Mouse (Mus musculus): ENCODE data around the gene Fbxl8. TPM values are rescaled to one million over a fixed set of nuclear protein-coding genes. Genes with fewer than 3 reads are reported as not detected.

The Fbxl8 gene
- polyA plus RNA-seq, 1 experiment = 6.2 TPM

DNA sequence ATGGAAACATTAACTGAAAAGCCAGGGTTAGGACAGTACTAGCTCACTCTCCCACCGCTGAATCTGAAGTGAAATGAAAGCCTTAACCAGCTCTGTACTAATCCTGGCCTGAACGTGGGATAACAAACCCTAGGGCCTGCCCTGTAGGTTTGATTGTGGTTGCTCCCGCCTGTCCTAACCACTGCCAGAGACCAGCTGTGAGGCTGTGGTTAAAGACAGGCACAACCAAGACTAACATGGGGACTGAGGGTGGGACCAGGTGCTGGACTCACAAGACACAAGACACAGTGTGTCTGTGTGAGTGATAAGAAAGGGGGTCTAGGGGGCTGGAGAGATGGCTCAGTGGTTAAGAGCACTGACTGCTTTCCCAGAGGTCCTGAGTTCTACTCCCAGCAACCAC lies 16.1 kb downstream of the Fbxl8 start:
- peaks cover 3% of the 10 kb centered on the region; the same call in 1 of the 2 replicates for H3K9me3 ChIP-seq
- TF ChIP-seq FLI1 (IDR thresholded peaks at IDR 0.05; ENCODE audit: low read length) (no peak), GATA1 (IDR thresholded peaks at IDR 0.05; ENCODE audit: borderline replicate concordance, low read length) (no peak)
- H3K36me3 ChIP-seq (replicated peaks; ENCODE audit: low read length) = peaks cover 16% of the 10 kb centered on the region
- peaks cover 62% of the 10 kb centered on the region for H3K27me3 ChIP-seq (replicated peaks)
- no peak overlapping the region for H3K4me3 ChIP-seq (replicated peaks)
- peaks cover 58% of the 10 kb centered on the region for H3K4me1 ChIP-seq

DNA sequence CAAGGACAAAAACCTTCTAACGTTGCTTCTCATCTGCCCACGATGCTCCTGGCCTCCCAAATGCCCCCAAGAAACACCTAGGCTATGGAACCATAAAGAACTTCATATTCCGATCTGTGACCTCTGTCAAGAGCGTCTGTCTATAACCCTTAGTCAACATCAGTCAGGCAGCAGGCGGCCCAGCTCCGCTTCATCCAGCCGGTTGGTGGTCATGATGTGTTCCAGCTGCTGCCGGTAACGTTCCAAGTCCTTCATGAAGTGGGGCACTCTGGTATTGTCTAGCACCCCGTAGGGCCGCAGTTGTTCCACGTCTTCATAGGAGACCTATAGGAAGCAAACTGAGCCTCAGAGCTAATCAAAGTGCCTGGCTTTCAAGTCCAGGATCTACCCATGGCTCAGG lies 17.4 kb downstream of the Fbxl8 start:
- Histone ChIP-seq H3K27me3 (replicated peaks) (peaks cover 53% of the 10 kb centered on the region), H3K4me1 (peaks cover 54% of the 10 kb centered on the region), H3K36me3 (replicated peaks; ENCODE audit: low read length) (peaks cover 16% of the 10 kb centered on the region)

DNA sequence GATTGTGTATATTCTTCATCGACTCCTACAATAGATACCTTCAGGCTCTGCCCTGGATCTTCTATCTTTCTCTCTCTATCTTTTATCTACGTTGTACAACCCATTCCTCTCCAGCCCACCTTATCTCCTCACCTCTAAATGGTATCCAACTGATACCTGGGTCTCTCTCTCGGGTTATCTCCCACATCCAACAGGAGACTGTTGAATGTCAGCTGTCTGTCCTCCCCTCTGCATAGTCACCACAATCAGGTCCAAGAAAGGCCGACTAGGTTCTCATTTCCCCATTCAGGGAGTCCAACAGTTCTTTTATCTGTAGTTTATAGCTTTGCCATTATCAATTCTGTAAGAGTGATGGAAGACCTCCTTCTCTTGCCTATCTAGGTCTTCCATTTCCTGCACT lies 17.8 kb downstream of the Fbxl8 start:
- Histone ChIP-seq H3K27me3 (replicated peaks) (peaks cover 49% of the 10 kb centered on the region), H3K36me3 (replicated peaks; ENCODE audit: low read length) (peaks cover 16% of the 10 kb centered on the region), H3K4me1 (peaks cover 52% of the 10 kb centered on the region), H3K9me3 (peaks cover 3% of the 10 kb centered on the region; the same call in 1 of the 2 replicates), H3K4me3 (replicated peaks) (no peak overlapping the region)
- TF ChIP-seq FLI1 (IDR thresholded peaks at IDR 0.05; ENCODE audit: low read length) = no peak
- no peak for TF ChIP-seq GATA1 (IDR thresholded peaks at IDR 0.05; ENCODE audit: borderline replicate concordance, low read length)

More for the DNA sequence above, 17.4 kb downstream of the Fbxl8 start:
- H3K9me3 ChIP-seq = peaks cover 3% of the 10 kb centered on the region; the same call in 1 of the 2 replicates
- no peak for TF ChIP-seq GATA1 (IDR thresholded peaks at IDR 0.05; ENCODE audit: borderline replicate concordance, low read length)
- H3K4me3 ChIP-seq (replicated peaks) = no peak overlapping the region

DNA sequence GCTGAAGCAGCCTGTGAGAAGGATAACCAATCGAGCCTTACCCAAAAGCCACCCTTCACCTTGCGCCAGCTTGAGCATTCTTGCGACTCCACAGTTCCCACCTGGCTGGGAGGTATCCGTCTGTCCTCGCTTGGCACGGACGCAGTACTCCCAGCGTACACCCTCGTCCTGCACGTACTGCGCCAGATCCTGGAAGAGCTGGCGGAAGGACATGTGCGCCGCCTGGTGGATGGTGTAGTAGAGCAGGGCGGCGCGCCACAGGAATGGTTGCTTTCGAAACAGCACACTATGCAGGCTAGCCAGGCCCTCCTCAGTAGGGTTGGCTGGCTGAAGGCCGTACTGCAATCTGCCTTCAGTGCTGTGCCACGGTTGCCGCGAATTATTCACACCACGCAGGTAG lies 18.6 kb downstream of the Fbxl8 start:
- peaks cover 40% of the 10 kb centered on the region for H3K27me3 ChIP-seq (replicated peaks)
- H3K4me3 ChIP-seq (replicated peaks) = peak overlapping the region; percentile 89
- TF ChIP-seq FLI1 (IDR thresholded peaks at IDR 0.05; ENCODE audit: low read length) (no peak), GATA1 (IDR thresholded peaks at IDR 0.05; ENCODE audit: borderline replicate concordance, low read length) (no peak)
- peaks cover 16% of the 10 kb centered on the region for H3K36me3 ChIP-seq (replicated peaks; ENCODE audit: low read length)
- peaks cover 50% of the 10 kb centered on the region for H3K4me1 ChIP-seq
- peaks cover 3% of the 10 kb centered on the region; the same call in 1 of the 2 replicates for H3K9me3 ChIP-seq

DNA sequence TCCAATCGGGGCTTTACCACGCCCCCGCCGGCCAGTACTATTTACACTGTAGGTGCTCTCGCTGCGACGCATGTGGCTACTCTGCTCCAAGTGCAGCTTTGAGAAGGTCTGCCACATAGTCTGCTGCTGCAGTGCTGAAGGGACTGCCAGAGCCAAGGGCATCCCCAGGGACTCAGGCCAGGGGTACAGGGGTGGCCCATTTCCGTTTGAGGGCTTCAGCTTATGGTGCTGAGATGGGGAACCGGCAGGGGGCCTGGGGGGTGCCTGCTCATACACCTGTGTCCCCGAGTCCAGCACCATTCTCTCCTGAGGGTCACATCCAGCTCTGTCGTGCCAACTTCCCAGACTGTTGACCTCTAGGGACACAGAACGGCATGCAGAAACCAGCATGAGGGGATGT lies 21.1 kb downstream of the Fbxl8 start:
- H3K4me3 ChIP-seq (replicated peaks) = no peak overlapping the region
- peaks cover 17% of the 10 kb centered on the region for H3K27me3 ChIP-seq (replicated peaks)
- TF ChIP-seq FLI1 (IDR thresholded peaks at IDR 0.05; ENCODE audit: low read length) = no peak
- no peak for TF ChIP-seq GATA1 (IDR thresholded peaks at IDR 0.05; ENCODE audit: borderline replicate concordance, low read length)
- H3K4me1 ChIP-seq = peaks cover 55% of the 10 kb centered on the region
- peaks cover 3% of the 10 kb centered on the region; the same call in 1 of the 2 replicates for H3K9me3 ChIP-seq
- peaks cover 16% of the 10 kb centered on the region for H3K36me3 ChIP-seq (replicated peaks; ENCODE audit: low read length)

DNA sequence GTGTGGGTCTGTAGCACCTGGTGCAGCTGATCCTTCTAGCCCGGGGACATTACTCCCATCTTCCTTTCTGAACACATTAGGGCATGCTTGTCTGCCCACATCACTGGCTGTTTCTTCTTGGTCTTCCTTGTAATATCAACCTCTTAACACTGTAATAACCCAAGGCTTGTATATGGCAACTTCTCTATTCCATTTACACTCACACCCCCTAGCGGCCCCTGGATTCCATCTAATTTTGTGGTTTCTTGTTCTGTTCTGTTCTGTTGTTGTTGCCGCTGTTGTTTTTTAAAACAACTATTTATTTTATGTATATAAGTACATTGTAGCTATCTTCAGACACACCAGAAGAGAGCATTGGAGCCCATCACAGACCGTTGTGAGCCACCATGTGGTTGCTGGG lies 22.5 kb downstream of the Fbxl8 start:
- TF ChIP-seq GATA1 (IDR thresholded peaks at IDR 0.05; ENCODE audit: borderline replicate concordance, low read length) (no peak), FLI1 (IDR thresholded peaks at IDR 0.05; ENCODE audit: low read length) (no peak)
- Histone ChIP-seq H3K27me3 (replicated peaks) (peaks cover 11% of the 10 kb centered on the region), H3K4me1 (peaks cover 62% of the 10 kb centered on the region), H3K36me3 (replicated peaks; ENCODE audit: low read length) (peaks cover 10% of the 10 kb centered on the region), H3K4me3 (replicated peaks) (no peak overlapping the region), H3K9me3 (no peaks in the 10 kb centered on the region)

DNA sequence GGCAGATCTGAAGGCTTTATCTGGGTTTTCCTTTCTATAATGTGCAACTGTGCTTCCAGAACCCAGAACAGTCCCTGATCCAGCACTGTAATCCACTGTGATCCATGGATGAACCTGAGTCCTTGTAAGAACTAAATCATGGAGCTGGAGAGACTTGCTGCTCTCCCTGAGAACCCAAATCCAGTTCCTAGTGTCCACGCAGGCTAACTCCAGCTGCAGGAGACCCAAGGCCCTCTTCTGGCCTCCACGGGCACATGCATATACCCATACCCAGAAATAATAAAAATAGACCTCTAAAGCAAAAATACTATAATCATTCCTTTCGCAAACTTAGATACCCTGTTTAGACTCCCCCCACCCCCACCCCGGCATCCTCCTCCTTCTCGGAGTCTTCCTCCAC lies 23.8 kb downstream of the Fbxl8 start:
- Histone ChIP-seq H3K27me3 (replicated peaks) (peaks cover 9% of the 10 kb centered on the region), H3K4me1 (peaks cover 58% of the 10 kb centered on the region), H3K36me3 (replicated peaks; ENCODE audit: low read length) (peaks cover 19% of the 10 kb centered on the region), H3K9me3 (no peaks in the 10 kb centered on the region), H3K4me3 (replicated peaks) (no peak overlapping the region)
- no peak for TF ChIP-seq GATA1 (IDR thresholded peaks at IDR 0.05; ENCODE audit: borderline replicate concordance, low read length)

DNA sequence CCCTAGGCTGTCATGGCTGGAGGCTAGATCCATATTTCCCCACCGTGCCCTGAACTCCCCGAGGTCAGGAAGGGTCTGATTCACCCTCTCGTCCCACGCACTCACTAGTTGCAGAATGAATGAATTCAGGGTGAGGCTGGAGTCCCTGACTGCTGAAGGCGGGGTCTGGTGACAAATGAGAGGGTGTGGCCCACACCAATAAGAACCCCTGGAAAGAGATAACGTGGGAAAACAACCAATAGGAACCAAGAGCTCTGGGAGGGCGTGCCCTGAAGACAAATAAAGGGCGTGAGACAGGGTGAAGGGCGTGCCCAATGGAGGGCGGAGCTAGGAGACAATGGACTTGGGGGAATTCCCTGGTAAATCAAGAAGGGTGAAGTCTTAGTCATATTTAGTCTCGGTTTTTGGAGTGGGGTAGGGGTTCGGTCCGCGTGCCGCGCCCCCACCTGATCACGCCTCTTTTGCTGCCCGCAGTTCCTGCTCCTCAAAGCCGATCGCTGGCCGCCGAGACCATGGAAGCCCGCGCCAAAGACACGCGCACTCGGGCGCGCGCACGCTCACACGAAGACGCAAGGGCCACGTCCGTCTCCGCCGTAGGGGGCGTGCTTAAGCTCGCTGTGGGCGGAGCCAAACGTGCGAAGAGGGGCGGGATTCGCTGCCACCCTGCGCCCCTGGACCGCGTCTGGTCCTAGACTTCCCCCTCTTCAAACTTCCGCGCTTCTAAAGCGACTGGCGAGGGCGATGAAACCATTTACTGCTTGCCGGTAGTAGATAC lies 24.7 kb downstream of the Fbxl8 start:
- TF ChIP-seq FLI1 (IDR thresholded peaks at IDR 0.05; ENCODE audit: low read length) = no peak
- no peak; the same call in 2 of the 3 replicates for TF ChIP-seq GATA1 (IDR thresholded peaks at IDR 0.05; ENCODE audit: borderline replicate concordance, low read length)
- Histone ChIP-seq H3K27me3 (replicated peaks) (peaks cover 9% of the 10 kb centered on the region), H3K9me3 (no peaks in the 10 kb centered on the region)

DNA sequence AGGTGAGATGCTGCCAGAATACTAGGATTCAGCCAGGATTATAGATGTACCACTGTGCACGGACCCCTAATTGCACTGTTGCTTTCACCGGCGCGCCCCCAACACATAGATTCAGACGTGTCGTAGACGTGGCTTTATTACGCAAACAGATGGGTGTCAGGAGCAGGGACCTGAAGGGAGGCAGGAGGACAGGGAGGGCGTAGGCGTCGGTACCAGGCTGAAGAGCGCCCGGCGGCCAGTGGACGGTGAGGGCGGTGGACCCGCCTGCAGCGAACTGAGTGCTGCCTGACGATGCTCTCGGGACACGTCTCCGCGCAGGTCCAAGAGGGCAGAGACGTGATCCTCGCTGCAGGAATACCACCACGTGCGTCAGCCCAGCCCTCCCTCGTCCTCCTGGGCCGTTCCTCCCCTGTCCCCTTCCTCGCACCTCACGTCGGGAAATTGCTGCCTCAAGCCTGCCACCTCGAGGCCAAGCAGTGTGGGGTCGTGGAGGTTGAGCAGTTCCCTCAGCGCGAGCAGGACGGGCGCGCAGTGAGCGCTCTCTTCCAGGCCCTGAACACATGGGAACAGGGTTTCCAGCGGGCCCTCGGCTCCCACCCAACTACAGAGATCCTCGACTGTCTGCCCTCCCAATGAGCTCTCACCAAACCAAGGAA lies 25.5 kb downstream of the Fbxl8 start, which contains the start of gene 4931428F04Rik:
TSS of gene 4931428F04Rik (minus strand) at position 60 of the 656 bp plus-strand sequence.
- peaks cover 67% of the 10 kb centered on the region for H3K4me1 ChIP-seq
- peak within 1 kb of the TSS; percentile 94 for H3K4me3 ChIP-seq (replicated peaks)
- H3K9me3 ChIP-seq = no peaks in the 10 kb centered on the region
- TF ChIP-seq GATA1 (IDR thresholded peaks at IDR 0.05; ENCODE audit: borderline replicate concordance, low read length) (no peak), FLI1 (IDR thresholded peaks at IDR 0.05; ENCODE audit: low read length) (no peak)
- H3K27me3 ChIP-seq (replicated peaks) = peaks cover 6% of the 10 kb centered on the region
- peaks cover 32% of the 10 kb centered on the region for H3K36me3 ChIP-seq (replicated peaks; ENCODE audit: low read length)

More for the DNA sequence above, 24.7 kb downstream of the Fbxl8 start:
- Histone ChIP-seq H3K4me1 (peaks cover 61% of the 10 kb centered on the region), H3K4me3 (replicated peaks) (peak overlapping the region; percentile 94), H3K36me3 (replicated peaks; ENCODE audit: low read length) (peaks cover 28% of the 10 kb centered on the region)

Measured in megakaryocyte, embryonic 14.5 days (primary cell).